Mouse (Mus musculus): ENCODE data around the gene Hexim2. TPM values are rescaled to one million over a fixed set of nuclear protein-coding genes. Genes with fewer than 3 reads are reported as not detected.
A peak's percentile ranks its signal among the peaks of the same experiment; 100 is the strongest.

Hexim2 gene
- polyA plus RNA-seq, 1 experiment from 2014 or later = 6.5 TPM

DNA sequence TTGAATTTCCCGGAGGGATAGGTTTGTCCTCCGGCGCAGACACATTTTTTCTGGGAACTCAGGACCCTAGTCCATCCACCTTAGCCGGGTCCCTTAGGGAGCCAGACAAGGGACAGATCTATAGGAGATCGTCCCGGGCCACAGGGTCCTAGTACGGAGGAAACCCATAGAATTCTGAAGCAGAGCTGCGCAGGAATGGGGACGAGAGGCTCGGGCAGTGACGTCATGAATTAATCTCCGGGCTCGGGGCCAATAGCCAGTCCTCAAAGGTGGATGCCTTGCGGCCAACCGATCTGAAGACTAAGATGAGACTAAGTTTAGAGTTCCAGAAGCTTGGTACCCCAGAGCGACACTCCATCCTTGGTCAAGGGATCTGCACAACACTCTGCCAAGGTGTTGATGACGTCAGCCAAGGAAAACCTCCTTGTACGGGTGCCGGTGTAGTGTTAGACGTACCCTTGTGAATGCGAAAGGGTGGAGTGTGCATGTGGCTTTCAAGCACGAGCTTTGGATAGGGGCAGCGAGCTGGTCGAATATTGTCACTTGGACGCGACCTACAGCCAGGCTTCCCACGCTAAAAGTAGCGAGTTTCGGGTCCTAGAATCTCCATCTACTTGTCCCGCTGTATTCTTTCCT, 30.2 kb upstream of the Hexim2 start:
- ATAC-seq (replicated peaks; ENCODE audit: low FRiP score, low read depth) (peak; percentile 23; the same call in 1 of the 2 replicates), DNase-seq (ENCODE audit: low spot score) (peak; percentile 50)
- TF ChIP-seq CTCF (IDR thresholded peaks at IDR 0.05; ENCODE audit: low read depth) = no peak
- Histone ChIP-seq H3K9me3 (replicated peaks; ENCODE audit: low read length) (no peaks in the 10 kb centered on the region), H3K4me2 (ENCODE audit: low read length) (peak overlapping the region; percentile 92), H3K4me1 (replicated peaks; ENCODE audit: insufficient read depth, low read length) (peaks cover 23% of the 10 kb centered on the region; the same call in 1 of the 2 replicates), H3K4me3 (replicated peaks; ENCODE audit: low read depth, low read length) (peak overlapping the region; percentile 55), H3K9ac (ENCODE audit: low read depth, low read length) (peak overlapping the region; percentile 58), H3K27ac (no peak overlapping the region; the same call in 1 of the 2 replicates), H3K27me3 (ENCODE audit: insufficient read depth, low read length) (no peaks in the 10 kb centered on the region), H3K36me3 (ENCODE audit: insufficient read depth, low read length) (no peaks in the 10 kb centered on the region)
- 2% methylated on average over 30 of the region's 30 CpGs for WGBS

DNA sequence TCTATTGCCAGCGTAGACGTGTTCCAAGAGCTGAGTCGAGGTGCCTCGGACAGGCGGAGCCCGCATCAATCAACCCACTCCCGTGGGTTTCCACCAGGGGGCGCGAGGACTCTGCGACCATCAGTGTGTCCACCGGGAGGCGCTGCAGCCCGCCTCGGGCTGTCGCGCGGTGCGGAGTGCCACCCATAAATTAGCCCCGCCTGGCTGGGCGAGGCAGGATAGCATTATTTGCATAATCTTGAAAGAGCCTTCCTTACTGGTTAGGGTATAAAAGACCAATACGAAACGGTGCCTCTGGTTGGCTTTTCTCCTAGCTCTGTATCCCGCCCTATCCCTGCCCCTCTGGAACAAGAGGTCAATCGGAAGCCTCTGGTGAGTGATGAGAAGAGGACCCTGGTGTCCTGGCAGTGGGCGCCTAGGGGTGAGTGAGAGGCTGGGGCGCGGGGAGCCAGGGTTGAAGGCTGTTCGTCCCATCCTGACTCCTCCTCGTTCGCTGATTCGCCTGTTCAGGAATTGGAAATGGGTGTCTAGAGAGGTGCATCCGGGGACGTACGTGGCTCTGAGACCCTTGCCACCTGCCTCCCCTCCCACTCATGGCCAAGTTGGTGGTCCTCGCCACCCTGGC, 29.4 kb upstream of the Hexim2 start:
- DNase-seq (ENCODE audit: low spot score) (peak; percentile 99), ATAC-seq (replicated peaks; ENCODE audit: low FRiP score, low read depth) (peak; percentile 88)
- Histone ChIP-seq H3K9ac (ENCODE audit: low read depth, low read length) (peak overlapping the region; percentile 10; the same call in 1 of the 2 replicates), H3K27ac (no peak overlapping the region), H3K9me3 (replicated peaks; ENCODE audit: low read length) (no peaks in the 10 kb centered on the region), H3K4me3 (replicated peaks; ENCODE audit: low read depth, low read length) (peak overlapping the region; percentile 55), H3K27me3 (ENCODE audit: insufficient read depth, low read length) (no peaks in the 10 kb centered on the region), H3K36me3 (ENCODE audit: insufficient read depth, low read length) (no peaks in the 10 kb centered on the region), H3K4me2 (ENCODE audit: low read length) (peak overlapping the region; percentile 92), H3K4me1 (replicated peaks; ENCODE audit: insufficient read depth, low read length) (peaks cover 16% of the 10 kb centered on the region; the same call in 1 of the 2 replicates)
- peak; percentile 100 for TF ChIP-seq CTCF (IDR thresholded peaks at IDR 0.05; ENCODE audit: low read depth)
- WGBS = 1% methylated on average over 35 of the region's 35 CpGs

DNA sequence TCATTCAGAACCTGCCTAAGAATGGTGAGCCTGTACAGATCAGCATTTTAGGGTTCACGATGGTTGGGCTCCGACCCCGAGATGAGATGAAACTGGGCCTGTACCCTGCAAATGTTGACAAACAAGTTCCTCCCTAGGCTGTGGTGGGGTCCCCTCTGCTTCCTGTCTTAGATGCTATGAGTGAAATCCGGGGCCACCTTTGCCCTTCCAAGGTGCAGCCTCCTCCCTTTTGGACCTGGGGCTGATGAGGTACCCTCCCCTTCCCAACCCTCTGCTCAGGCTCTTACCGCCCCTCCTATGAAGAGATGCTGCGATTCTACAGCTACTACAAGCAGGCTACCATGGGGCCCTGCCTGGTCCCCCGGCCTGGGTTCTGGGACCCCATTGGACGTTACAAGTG, 28.6 kb upstream of the Hexim2 start:
- no peaks in the 10 kb centered on the region for H3K27me3 ChIP-seq (ENCODE audit: insufficient read depth, low read length)
- H3K9me3 ChIP-seq (replicated peaks; ENCODE audit: low read length) = no peaks in the 10 kb centered on the region
- WGBS = 54% methylated on average over 8 of the region's 8 CpGs
- TF ChIP-seq CTCF (IDR thresholded peaks at IDR 0.05; ENCODE audit: low read depth) = no peak
- no peak overlapping the region for H3K27ac ChIP-seq
- no peaks in the 10 kb centered on the region for H3K36me3 ChIP-seq (ENCODE audit: insufficient read depth, low read length)
- ATAC-seq (replicated peaks; ENCODE audit: low FRiP score, low read depth) = no peak
- peaks cover 16% of the 10 kb centered on the region; the same call in 1 of the 2 replicates for H3K4me1 ChIP-seq (replicated peaks; ENCODE audit: insufficient read depth, low read length)
- 0 out of 2 replicates have a peak overlapping the region, but pooled peaks have one; percentile 10 for H3K9ac ChIP-seq (ENCODE audit: low read depth, low read length)
- no peak for DNase-seq (ENCODE audit: low spot score)
- 0 out of 2 replicates have a peak overlapping the region, but pooled peaks have one; percentile 42 for H3K4me3 ChIP-seq (replicated peaks; ENCODE audit: low read depth, low read length)
- peak overlapping the region; percentile 92 for H3K4me2 ChIP-seq (ENCODE audit: low read length)

DNA sequence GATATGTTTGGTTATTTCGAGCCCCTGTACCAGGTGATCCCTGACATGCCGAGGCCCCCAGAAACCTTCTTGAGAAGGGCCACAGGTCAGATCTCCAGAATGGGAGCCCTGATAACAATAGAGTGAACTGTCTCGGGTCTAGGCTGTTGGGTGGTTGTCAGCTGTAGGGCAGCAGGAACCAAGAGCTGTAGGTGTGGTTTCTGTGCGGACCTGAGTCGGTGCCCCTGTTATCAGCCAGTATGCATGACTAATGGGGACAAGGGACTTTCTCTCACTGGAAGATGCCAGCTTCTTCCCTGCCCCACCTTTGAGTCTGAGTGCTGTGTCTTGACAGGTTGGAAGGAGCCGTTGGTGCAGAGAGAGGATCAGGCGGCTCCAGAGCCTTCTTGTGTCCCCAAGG, 27.8 kb upstream of the Hexim2 start:
- H3K27me3 ChIP-seq (ENCODE audit: insufficient read depth, low read length) = no peaks in the 10 kb centered on the region
- H3K4me3 ChIP-seq (replicated peaks; ENCODE audit: low read depth, low read length) = no peak overlapping the region
- no peaks in the 10 kb centered on the region for H3K36me3 ChIP-seq (ENCODE audit: insufficient read depth, low read length)
- 78% methylated on average over 7 of the region's 7 CpGs for WGBS
- H3K27ac ChIP-seq = peak overlapping the region; percentile 75
- H3K9me3 ChIP-seq (replicated peaks; ENCODE audit: low read length) = no peaks in the 10 kb centered on the region
- no peak overlapping the region for H3K4me2 ChIP-seq (ENCODE audit: low read length)
- no peak for TF ChIP-seq CTCF (IDR thresholded peaks at IDR 0.05; ENCODE audit: low read depth)
- peaks cover 16% of the 10 kb centered on the region; the same call in 1 of the 2 replicates for H3K4me1 ChIP-seq (replicated peaks; ENCODE audit: insufficient read depth, low read length)
- H3K9ac ChIP-seq (ENCODE audit: low read depth, low read length) = no peak overlapping the region
- DNase-seq (ENCODE audit: low spot score) = no peak
- no peak for ATAC-seq (replicated peaks; ENCODE audit: low FRiP score, low read depth)

DNA sequence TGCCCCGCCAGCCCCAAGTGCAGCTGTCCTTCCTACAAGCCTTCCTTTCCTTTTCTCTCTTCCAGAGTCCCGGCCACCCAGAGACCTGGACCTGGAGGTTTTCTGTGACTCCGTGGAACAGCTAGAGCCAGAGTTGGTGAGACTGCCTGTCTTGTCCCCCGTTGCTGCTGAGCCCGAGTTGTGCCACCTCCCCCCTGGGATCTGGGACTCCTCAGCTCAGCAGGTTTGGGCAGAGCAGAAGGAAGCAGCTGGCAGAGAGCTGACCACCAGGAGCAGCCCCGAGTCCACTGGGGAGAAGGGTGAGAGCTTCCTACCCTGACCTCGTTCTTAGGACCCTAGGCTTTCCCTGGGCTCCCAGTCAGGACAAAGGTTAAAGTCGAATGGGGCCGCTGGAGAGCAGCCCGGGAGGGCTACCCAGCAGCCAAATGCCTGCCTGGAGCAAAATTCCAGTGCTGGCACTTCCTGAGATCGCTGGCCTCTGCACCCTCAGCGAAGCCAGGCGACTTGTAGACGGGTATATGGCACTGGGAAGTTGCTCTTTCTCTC, 27.0 kb upstream of the Hexim2 start:
- no peak for DNase-seq (ENCODE audit: low spot score)
- 0 out of 2 replicates have a peak, but pooled peaks have one; percentile 8 for TF ChIP-seq CTCF (IDR thresholded peaks at IDR 0.05; ENCODE audit: low read depth)
- no peaks in the 10 kb centered on the region for H3K36me3 ChIP-seq (ENCODE audit: insufficient read depth, low read length)
- no peak overlapping the region for H3K9ac ChIP-seq (ENCODE audit: low read depth, low read length)
- H3K27me3 ChIP-seq (ENCODE audit: insufficient read depth, low read length) = no peaks in the 10 kb centered on the region
- peaks cover 12% of the 10 kb centered on the region; the same call in 1 of the 2 replicates for H3K4me1 ChIP-seq (replicated peaks; ENCODE audit: insufficient read depth, low read length)
- H3K4me3 ChIP-seq (replicated peaks; ENCODE audit: low read depth, low read length) = no peak overlapping the region
- no peak overlapping the region for H3K4me2 ChIP-seq (ENCODE audit: low read length)
- ATAC-seq (replicated peaks; ENCODE audit: low FRiP score, low read depth) = no peak; the same call in 1 of the 2 replicates
- peak overlapping the region; percentile 75 for H3K27ac ChIP-seq
- no peaks in the 10 kb centered on the region for H3K9me3 ChIP-seq (replicated peaks; ENCODE audit: low read length)
- 44% methylated on average over 14 of the region's 14 CpGs for WGBS

DNA sequence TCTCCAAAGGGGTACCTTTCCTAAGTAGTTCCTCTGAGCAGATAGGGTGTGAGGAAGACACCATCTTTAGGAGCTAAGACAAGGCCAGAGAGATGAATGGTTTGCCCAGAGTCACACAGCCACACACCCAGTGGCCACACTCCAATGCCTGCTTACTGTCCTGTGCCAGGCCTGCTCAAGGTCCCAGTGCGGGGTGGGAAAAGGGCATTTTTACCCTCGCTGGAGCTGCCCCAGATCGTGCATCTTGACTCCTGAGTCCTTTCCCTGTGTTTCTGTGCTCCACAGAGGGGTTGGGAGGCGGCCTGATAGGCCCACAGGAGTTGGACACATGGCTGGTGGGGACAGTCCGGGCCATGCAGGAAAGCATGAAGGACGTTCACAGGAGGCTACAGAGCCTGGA, 26.4 kb upstream of the Hexim2 start:
- TF ChIP-seq CTCF (IDR thresholded peaks at IDR 0.05; ENCODE audit: low read depth) = no peak
- ATAC-seq (replicated peaks; ENCODE audit: low FRiP score, low read depth) (no peak), DNase-seq (ENCODE audit: low spot score) (no peak)
- Histone ChIP-seq H3K4me1 (replicated peaks; ENCODE audit: insufficient read depth, low read length) (peaks cover 10% of the 10 kb centered on the region; the same call in 1 of the 2 replicates), H3K4me2 (ENCODE audit: low read length) (no peak overlapping the region), H3K9me3 (replicated peaks; ENCODE audit: low read length) (no peaks in the 10 kb centered on the region), H3K27me3 (ENCODE audit: insufficient read depth, low read length) (no peaks in the 10 kb centered on the region), H3K4me3 (replicated peaks; ENCODE audit: low read depth, low read length) (no peak overlapping the region), H3K9ac (ENCODE audit: low read depth, low read length) (no peak overlapping the region), H3K27ac (peak overlapping the region; percentile 75), H3K36me3 (ENCODE audit: insufficient read depth, low read length) (no peaks in the 10 kb centered on the region)
- 77% methylated on average over 6 of the region's 6 CpGs for WGBS
